In the genomic region with DNA sequence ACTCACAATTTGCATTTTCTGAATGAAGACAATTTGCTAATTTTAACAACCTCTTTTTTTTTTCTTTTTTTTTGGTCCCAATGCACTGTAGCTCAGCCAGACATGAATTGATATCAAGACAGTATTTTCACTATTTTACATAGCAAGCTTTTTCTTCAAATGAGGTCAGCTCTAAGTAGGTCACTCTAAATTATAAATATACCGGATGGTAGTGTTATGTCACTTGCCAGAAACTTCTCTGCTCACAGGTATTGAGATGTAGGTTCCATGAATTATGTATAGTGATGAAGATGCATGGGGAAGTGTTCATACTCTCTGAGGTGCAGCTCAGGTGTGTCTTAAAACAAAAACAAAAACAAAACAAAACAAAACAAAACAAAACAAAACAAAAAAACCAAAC, we compare ENCODE assay signal across 16 mouse cellular contexts.
DNase-seq lines count a peak whose midpoint lies in the region; ATAC-seq and TF ChIP-seq lines count a peak whose summit lies in the region.
"Had no signal": no experiment of that assay in that cellular context is flagged by ENCODE, and none has a peak within 500 bp of the region (broad histone marks: within the 10 kb centered on the region; RNA-seq: fewer than 3 reads in every experiment).

No protein-coding gene starts in this region.

- H3K4me2 ChIP-seq in midbrain, postnatal 0 days (ENCODE audit: low read depth, low read length, poor library complexity, severe bottlenecking), result no peak overlapping the region
- H3K4me2 ChIP-seq in midbrain, embryonic 13.5 days (replicated peaks), result no peak overlapping the region
- H3K4me2 ChIP-seq: embryonic facial prominence, embryonic 12.5 days; forebrain, embryonic 13.5 days; forebrain, embryonic 15.5 days had no signal

- peaks cover 32% of the 10 kb centered on the region; the same call in 1 of the 2 replicates for H3K4me1 ChIP-seq in cerebellum, adult 2 months (ENCODE audit: control insufficient read depth, insufficient read depth, low read length)
- H3K4me1 ChIP-seq in midbrain, postnatal 0 days (ENCODE audit: insufficient read depth, low read length), result no peaks in the 10 kb centered on the region
- H3K4me1 ChIP-seq in midbrain, embryonic 13.5 days (replicated peaks), result peaks cover 13% of the 10 kb centered on the region
- H3K4me1 ChIP-seq: embryonic facial prominence, embryonic 10.5 days; embryonic facial prominence, embryonic 12.5 days had no signal

- H3K27ac ChIP-seq in cerebellum, adult 2 months (ENCODE audit: insufficient read depth, low read length), result peak overlapping the region; percentile 68; the same call in 1 of the 2 replicates
- H3K27ac ChIP-seq in midbrain, postnatal 0 days (ENCODE audit: low read depth, low read length), result no peak overlapping the region
- no peak overlapping the region for H3K27ac ChIP-seq in midbrain, embryonic 13.5 days
- H3K27ac ChIP-seq in left cerebral cortex, adult 2 months, result no peak overlapping the region
- H3K27ac ChIP-seq: embryonic facial prominence, embryonic 10.5 days; embryonic facial prominence, embryonic 12.5 days; forebrain, embryonic 13.5 days; forebrain, embryonic 15.5 days had no signal

- no peaks in the 10 kb centered on the region for H3K9me3 ChIP-seq in midbrain, postnatal 0 days (ENCODE audit: low read length)
- H3K9me3 ChIP-seq in midbrain, embryonic 13.5 days, result no peaks in the 10 kb centered on the region
- H3K9me3 ChIP-seq: embryonic facial prominence, embryonic 10.5 days; embryonic facial prominence, embryonic 12.5 days; forebrain, embryonic 13.5 days; forebrain, embryonic 15.5 days had no signal

- no peak for ATAC-seq in midbrain, postnatal 0 days (ENCODE audit: low FRiP score)
- no peak for ATAC-seq in midbrain, embryonic 13.5 days
- ATAC-seq: forebrain, embryonic 13.5 days; forebrain, embryonic 15.5 days; forebrain, postnatal 0 days had no signal

- H3K9ac ChIP-seq in midbrain, postnatal 0 days (replicated peaks; ENCODE audit: low read length, poor library complexity, severe bottlenecking), result no peak overlapping the region
- no peak overlapping the region for H3K9ac ChIP-seq in midbrain, embryonic 13.5 days (replicated peaks)
- H3K9ac ChIP-seq: embryonic facial prominence, embryonic 12.5 days; forebrain, embryonic 13.5 days; forebrain, embryonic 15.5 days; forebrain, postnatal 0 days had no signal

- no peak for TF ChIP-seq CTCF in cerebellum, adult 2 months (IDR thresholded peaks at IDR 0.05; ENCODE audit: borderline replicate concordance, insufficient read depth, low read depth, low read length)
- TF ChIP-seq CTCF in midbrain, postnatal 0 days (IDR thresholded peaks at IDR 0.05), result no peak
- TF ChIP-seq CTCF in left cerebral cortex, adult 2 months (IDR thresholded peaks at IDR 0.05), result no peak

- DNase-seq in cerebellum, adult 2 months, result peak in 1 of 2 experiments; percentile 62
- no peak for DNase-seq in cerebellum, adult 11 months
- DNase-seq in midbrain, postnatal 0 days (ENCODE audit: low spot score), result peak; percentile 17
- peak; percentile 66 for DNase-seq in brain, adult 2 months (ENCODE audit: low read depth, low spot score)
- no peak for DNase-seq in left cerebral cortex, adult 2 months (ENCODE audit: extremely low spot score in 1 of 2, low spot score in 2 of 2)
- DNase-seq: adrenal gland, adult 2 months; adrenal gland, postnatal 10 days; adrenal gland, postnatal 25 days; cerebellum, adult 11-12 months; cerebellum, adult 9-11 months; forebrain, postnatal 0 days had no signal

- H3K27me3 ChIP-seq in cerebellum, adult 2 months (ENCODE audit: control insufficient read depth, insufficient read depth, low read length), result no peaks in the 10 kb centered on the region
- no peaks in the 10 kb centered on the region for H3K27me3 ChIP-seq in midbrain, postnatal 0 days (ENCODE audit: insufficient read depth, low read length)
- no peaks in the 10 kb centered on the region for H3K27me3 ChIP-seq in midbrain, embryonic 13.5 days
- H3K27me3 ChIP-seq: embryonic facial prominence, embryonic 12.5 days; forebrain, embryonic 13.5 days; forebrain, embryonic 15.5 days had no signal

- intact Hi-C loops in left cerebral cortex, adult 2 months (cut with DNase I), result no loop called here

- H3K4me3 ChIP-seq in cerebellum, adult 2 months (replicated peaks; ENCODE audit: insufficient read depth, low read depth, low read length), result no peak overlapping the region
- H3K4me3 ChIP-seq in midbrain, postnatal 0 days (ENCODE audit: low read depth, low read length), result no peak overlapping the region
- no peak overlapping the region for H3K4me3 ChIP-seq in midbrain, embryonic 13.5 days (replicated peaks)
- H3K4me3 ChIP-seq in left cerebral cortex, adult 2 months, result no peak overlapping the region
- H3K4me3 ChIP-seq: embryonic facial prominence, embryonic 10.5 days; embryonic facial prominence, embryonic 12.5 days; forebrain, embryonic 13.5 days; forebrain, embryonic 15.5 days had no signal

- WGBS in cerebellum, adult 2 months, result 5% methylated on average over 1 of the region's 1 CpGs
- WGBS in midbrain, postnatal 0 days, result 45% methylated on average over 1 of the region's 1 CpGs
- whole genome bisulfite sequencing in midbrain, embryonic 13.5 days, result 81% methylated on average over 1 of the region's 1 CpGs

- no peak for TF ChIP-seq POLR2A in cerebellum, adult 2 months (IDR thresholded peaks at IDR 0.05; ENCODE audit: borderline replicate concordance, insufficient read depth, low read length)

- H3K36me3 ChIP-seq in midbrain, postnatal 0 days (ENCODE audit: insufficient read depth, low read length), result no peaks in the 10 kb centered on the region
- no peaks in the 10 kb centered on the region for H3K36me3 ChIP-seq in midbrain, embryonic 13.5 days
- H3K36me3 ChIP-seq: embryonic facial prominence, embryonic 10.5 days; embryonic facial prominence, embryonic 12.5 days; forebrain, embryonic 15.5 days had no signal

Comparison
In these comparisons a context has a peak if more than half of its experiments do, and no peak if none do; other contexts are left out.
1. DNase-seq: peak in midbrain, postnatal 0 days (single experiment) and brain, adult 2 months (single experiment); none in cerebellum, adult 11 months (single experiment) and left cerebral cortex, adult 2 months (0 of 2).